11 mouse cellular contexts compared by ENCODE assay signal in genomic region chr7:145026014-145026285, GRCm38 (mm10).
DNase-seq lines count a peak whose midpoint lies in the region; ATAC-seq lines count a peak whose summit lies in the region.
"Had no signal": no experiment of that assay in that cellular context is flagged by ENCODE, and none has a peak within 500 bp of the region (broad histone marks: within the 10 kb centered on the region; RNA-seq: fewer than 3 reads in every experiment).

No protein-coding gene starts in this region.

- no peak overlapping the region for H3K9ac ChIP-seq in liver, embryonic 12.5 days
- no peak overlapping the region for H3K9ac ChIP-seq in intestine, embryonic 16.5 days (ENCODE audit: low read depth, low read length)
- H3K9ac ChIP-seq: neural tube, embryonic 12.5 days had no signal

- H3K4me3 ChIP-seq in liver, embryonic 12.5 days = no peak overlapping the region
- no peak overlapping the region for H3K4me3 ChIP-seq in intestine, embryonic 16.5 days (ENCODE audit: low read length)
- H3K4me3 ChIP-seq in macrophage (ENCODE audit: inconsistent target) = no peak overlapping the region
- H3K4me3 ChIP-seq: neural tube, embryonic 12.5 days had no signal

- 50% methylated on average over 5 of the region's 5 CpGs for WGBS in liver, embryonic 12.5 days (ENCODE audit: insufficient replicate concordance)
- WGBS in intestine, embryonic 16.5 days = 93% methylated on average over 5 of the region's 5 CpGs
- WGBS in macrophage (ENCODE audit: missing documents) = 81% methylated on average over 5 of the region's 5 CpGs

- H3K9me3 ChIP-seq in liver, embryonic 12.5 days (replicated peaks) = no peaks in the 10 kb centered on the region
- H3K9me3 ChIP-seq in intestine, embryonic 16.5 days (ENCODE audit: control insufficient read depth, low read length) = no peaks in the 10 kb centered on the region
- H3K9me3 ChIP-seq: neural tube, embryonic 12.5 days had no signal

- 0 out of 2 replicates have a peak, but pooled peaks have one; percentile 2 for ATAC-seq in liver, embryonic 12.5 days
- no peak for ATAC-seq in intestine, embryonic 16.5 days
- ATAC-seq in frontal cortex, adult (ENCODE audit: low TSS enrichment) = no peak
- ATAC-seq: hindbrain, embryonic 16.5 days had no signal

- no peak overlapping the region for H3K27ac ChIP-seq in liver, embryonic 12.5 days
- peak overlapping the region; percentile 29 for H3K27ac ChIP-seq in intestine, embryonic 16.5 days (ENCODE audit: low read length)
- peak overlapping the region; percentile 27; the same call in 1 of the 2 replicates for H3K27ac ChIP-seq in macrophage
- H3K27ac ChIP-seq: neural tube, embryonic 12.5 days had no signal

- H3K4me1 ChIP-seq in liver, embryonic 12.5 days = peaks cover 16% of the 10 kb centered on the region
- H3K4me1 ChIP-seq in intestine, embryonic 16.5 days (ENCODE audit: control insufficient read depth, insufficient read depth, low read length) = peaks cover 19% of the 10 kb centered on the region

- no peaks in the 10 kb centered on the region for H3K79me2 ChIP-seq in macrophage (ENCODE audit: inconsistent target)

- no peaks in the 10 kb centered on the region for H3K36me3 ChIP-seq in liver, embryonic 12.5 days
- no peaks in the 10 kb centered on the region for H3K36me3 ChIP-seq in intestine, embryonic 16.5 days (ENCODE audit: control insufficient read depth, insufficient read depth, low read length)
- no peaks in the 10 kb centered on the region for H3K36me3 ChIP-seq in macrophage (ENCODE audit: inconsistent target)
- H3K36me3 ChIP-seq: neural tube, embryonic 12.5 days had no signal

- no peak overlapping the region for H3K4me2 ChIP-seq in liver, embryonic 12.5 days
- H3K4me2 ChIP-seq in intestine, embryonic 16.5 days (ENCODE audit: low read depth, low read length) = no peak overlapping the region
- H3K4me2 ChIP-seq: neural tube, embryonic 12.5 days had no signal

- peaks cover 19% of the 10 kb centered on the region for H3K27me3 ChIP-seq in liver, embryonic 12.5 days (replicated peaks)
- no peaks in the 10 kb centered on the region for H3K27me3 ChIP-seq in intestine, embryonic 16.5 days (replicated peaks; ENCODE audit: control insufficient read depth, insufficient read depth, low read length)

- no peak for DNase-seq in liver
- peak; percentile 36 to 71 for DNase-seq in heart, adult 9 months (ENCODE audit: low spot score in 2 of 2)
- no peak for DNase-seq in frontal cortex, postnatal 36 days (ENCODE audit: low spot score in 2 of 2)
- no peak for DNase-seq in yolk sac, embryonic 10.5 days (ENCODE audit: low spot score)
- DNase-seq: right cerebral cortex, postnatal 14 days had no signal

Comparison
In these comparisons a context has a peak if more than half of its experiments do, and no peak if none do; other contexts are left out.
1. DNase-seq: peak in heart, adult 9 months (2 of 2); none in liver (single experiment), frontal cortex, postnatal 36 days (0 of 2) and yolk sac, embryonic 10.5 days (single experiment).